Mouse (Mus musculus) gastrocnemius, adult 18-20 months (tissue): Measurements from ENCODE around the gene Snx18. TPM values are rescaled to one million over a fixed set of nuclear protein-coding genes. Genes with fewer than 3 reads are reported as not detected.

Source experiments
- DNase-seq: peaks from one replicate; pipeline ENCODE4 v3.0.0; 2021; ENCODE audit warnings: low spot score
- total RNA-seq, 2 experiments: library from RNA; stranded (reverse); gene quantifications; 2 replicates each; pipeline ENCODE4 v1.2.3; 2021

Gene Snx18
- total RNA-seq, 2 experiments from 2014 or later: 9.2 to 11.3 TPM

DNA sequence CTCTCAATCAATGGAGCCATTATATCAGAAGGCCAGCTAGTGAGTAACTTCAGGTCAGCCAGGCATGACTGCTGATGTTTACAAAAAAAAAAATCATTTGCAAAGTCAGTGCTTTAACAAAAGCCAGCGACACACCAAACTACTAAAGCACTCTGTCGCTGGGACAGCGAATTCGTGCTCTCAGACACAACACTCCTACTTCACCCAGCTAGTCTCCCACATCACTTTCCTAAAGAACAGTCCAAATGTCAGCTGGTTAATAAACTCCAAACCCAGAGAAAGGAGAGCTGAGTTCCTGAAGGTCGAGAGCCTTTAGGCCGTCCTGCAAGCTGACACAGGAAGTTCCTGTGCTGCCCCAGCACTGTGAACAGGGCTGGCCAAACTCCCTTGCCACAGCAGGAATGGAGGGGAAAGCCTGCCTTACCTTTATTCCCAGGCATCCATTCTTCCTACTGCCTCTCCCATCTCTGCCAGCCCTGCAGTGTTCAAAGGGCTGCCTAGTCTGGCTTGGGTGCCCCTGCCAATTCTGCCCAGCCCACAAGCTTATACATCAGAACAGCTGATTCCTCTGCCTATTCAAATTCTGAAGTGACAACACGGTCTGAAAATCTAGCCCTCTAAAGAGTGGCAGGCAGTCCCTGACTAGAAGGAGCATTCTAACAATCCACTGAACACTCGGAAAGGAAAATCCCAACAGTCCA, 2.2 kb downstream of the Snx18 start:
- no peak for DNase-seq

DNA sequence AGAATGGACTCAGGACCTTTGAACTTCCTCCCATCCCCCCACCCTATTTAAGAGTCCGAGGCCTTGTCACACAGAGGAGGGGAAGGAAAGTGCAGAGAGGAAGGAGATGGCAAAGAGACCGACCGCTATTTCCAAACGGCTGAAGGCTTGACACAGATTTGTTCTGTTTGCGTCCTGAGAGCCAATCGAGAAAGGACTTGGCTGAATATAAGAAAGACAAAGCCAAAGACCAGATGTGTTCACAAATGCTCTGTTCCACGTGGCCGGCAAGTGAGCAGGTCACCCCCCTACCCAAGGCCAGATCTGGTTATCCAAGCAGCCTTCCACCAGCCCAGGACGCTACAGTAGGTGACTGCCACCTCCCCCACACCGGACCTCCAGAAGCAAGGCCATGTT, 2.8 kb downstream of the Snx18 start:
- peak; percentile 44 for DNase-seq

DNA sequence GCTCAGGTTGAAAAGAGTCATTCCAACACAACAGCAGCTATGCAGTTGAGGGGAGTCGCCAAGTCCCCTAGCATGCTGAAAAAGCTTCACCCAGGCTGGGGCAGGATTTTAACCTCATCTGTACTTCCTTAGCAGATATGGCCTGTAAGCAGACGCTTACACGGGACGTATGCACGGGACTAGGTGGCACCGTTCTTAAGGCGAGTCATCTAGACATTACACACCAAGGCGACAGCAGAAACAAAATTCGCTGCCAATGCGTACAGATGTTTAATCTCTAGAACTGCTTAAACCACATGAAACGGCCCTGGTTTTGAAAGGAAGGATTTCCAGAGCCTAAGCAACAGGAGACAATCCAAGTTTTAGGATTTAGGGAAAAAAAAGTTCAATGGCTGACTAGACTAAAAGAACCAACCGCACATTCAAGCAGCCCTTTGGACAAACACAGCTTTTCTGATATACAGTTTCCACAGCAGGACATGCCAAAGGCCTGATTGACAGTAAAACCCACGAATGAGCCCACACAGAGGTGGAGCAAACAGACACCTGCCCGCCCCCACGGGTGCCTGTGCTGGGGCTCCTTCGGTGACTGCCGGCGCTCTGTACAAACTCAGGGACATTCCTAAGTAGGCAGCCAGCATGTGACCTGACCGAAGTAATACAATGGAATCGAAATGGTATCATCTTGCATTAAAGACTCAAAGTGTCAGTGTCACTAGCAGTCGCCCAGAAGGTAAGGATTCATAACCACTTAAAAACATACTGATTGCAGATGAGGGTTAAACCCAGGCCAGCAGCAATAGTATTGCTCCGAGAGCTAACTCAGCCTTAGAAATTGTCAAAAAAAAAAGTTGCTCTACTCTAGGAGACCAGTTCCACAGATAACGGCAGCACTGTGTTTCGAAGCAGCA, 3.5 kb downstream of the Snx18 start:
- DNase-seq: peak; percentile 90

DNA sequence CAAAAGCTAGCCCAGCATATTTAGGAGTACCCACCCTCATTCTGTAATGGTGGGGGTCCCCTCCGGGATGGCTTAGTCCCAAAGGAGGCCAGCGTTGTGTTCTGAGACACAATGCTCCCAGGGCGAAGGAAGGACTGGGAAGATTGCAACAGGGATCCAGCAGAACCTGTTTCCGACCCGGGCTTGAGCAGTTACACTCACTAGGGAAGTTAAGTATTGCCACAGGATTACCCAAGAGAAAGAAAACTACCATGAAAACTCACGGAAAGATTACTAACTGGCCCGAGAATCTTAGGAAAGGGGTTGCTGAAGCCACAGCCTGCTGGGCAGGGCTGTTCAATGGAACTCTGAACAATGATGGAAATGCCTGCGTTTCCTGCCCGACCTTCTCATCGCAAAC, 4.5 kb downstream of the Snx18 start:
- no peak for DNase-seq

DNA sequence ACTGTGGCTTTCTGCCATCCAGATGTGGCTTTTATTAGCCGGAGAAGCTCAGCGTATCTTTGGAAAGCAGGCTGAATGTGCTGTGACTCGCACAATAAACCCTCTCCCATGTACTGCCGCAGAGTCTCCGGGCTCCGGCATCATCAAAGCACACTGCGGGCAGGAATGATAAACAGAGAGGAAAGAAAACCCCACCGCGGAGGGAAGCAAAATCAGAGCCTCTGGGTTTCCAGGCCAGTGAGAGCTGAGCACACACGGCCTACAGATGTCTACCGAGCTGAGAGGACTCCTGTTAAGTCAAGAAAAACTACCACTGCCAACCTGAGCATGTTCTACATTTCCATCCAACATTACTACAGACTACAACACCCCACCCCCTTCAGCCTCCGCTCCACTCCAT, 5.0 kb downstream of the Snx18 start:
- no peak for DNase-seq

DNA sequence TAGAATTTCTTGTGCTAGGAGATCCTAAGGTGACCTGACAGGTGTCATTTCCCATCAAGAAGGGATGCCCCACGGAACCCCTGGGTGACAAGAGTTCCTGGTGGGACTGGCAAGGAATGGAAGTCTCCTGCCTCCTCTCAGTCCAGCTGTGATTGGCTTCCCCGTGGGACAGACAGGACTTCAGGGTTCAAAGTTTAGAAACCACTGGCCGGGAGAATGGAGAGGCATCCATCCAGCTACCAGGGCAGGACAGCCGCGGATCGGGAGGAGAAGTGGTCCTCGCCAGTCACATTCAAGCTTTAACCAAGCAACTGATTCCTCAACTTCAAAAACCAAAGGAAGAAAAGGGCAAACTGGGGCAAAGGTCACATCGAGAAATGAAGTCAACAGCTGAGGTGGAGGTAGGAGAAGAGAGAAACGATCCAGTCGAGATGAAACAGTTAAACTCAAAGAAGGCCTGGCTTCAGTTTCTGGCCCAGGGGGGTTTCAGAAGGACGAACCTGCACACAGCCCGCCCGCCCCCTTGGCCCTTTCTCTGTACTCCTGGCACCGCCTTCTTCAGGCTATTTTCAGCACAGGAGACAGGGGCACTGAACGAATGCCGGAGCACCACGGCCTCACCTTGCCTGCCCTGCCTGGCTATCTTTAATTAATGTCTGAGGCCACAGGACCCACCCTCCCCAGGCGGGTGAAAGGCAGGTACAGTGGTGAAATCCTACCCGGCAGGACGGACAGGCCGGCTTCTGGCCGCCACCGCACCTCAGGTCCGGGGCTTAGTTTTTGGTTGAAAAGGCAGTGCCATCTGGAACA, 6.0 kb downstream of the Snx18 start:
- peak; percentile 45 for DNase-seq

DNA sequence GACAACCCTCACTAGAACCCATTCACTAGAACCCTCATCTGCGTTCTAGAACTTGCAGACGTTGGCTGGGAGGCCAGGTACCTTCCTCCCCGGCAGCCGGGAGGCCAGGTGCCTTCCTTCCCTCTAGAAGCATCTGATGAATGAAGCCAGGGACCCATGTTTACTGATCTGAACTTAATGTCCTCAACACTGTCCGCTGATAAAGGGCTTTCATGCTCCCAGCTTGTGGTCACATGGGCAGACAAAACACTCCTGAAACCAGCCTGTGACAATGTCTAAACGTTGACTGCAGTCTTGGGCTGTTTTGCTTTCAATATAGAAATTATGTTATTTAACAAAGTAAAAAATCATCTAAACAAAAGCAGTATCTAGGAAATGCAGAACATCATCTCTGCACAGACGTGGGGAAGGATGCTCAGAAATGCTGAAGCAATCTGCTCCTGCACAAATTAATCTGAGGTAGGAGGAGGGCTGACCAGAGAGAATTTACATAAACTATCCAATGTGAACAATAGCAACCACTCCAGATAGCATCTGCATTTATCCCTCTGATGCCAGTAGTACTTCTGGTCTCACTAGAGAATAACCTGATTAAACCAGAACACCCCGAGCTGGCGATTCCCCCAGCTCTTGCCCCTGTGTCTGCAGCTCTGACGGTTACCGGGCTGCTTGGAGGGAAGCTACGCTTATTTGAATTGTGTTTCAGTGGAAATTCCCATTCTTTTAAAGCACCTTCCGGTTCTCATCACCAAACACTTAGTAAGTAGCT, 7.4 kb downstream of the Snx18 start:
- DNase-seq: no peak

DNA sequence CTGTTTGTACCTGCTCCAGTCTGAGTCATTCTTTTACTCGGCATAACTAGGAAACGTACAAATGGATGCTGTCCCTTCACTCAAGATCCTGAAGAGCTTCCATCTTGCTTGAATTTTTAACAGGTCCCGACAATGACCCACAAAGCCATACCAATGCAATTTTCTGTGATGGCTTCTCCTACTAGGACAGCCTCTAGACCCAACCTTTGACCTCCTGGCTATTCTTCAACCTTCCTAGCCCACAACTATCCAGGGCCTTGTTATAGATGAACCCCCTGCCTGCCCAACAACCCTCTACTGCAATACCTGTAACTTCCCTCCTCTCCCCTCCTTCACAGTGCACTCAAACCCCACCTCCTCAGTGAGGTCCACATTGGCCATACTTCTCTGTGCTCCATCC, 8.9 kb downstream of the Snx18 start:
- DNase-seq: no peak

DNA sequence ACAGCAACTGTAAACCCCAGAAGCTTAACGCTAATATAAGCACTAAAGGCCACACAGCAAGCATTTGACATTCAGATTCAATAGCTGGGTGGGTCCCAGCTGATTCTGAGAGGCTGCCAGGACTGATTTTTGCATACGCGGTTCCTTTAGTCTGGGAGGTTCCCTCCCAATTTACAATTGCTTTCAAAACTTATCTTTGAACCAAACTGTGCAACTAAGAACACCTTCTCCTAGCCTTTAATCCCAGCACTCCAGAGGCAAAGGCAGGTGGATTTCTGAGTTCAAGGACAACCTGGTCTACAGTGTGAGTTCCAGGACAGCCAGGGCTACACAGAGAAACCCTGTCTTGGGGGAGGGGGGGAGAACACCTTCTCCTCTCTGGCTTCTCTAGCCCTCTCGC, 10.5 kb downstream of the Snx18 start:
- no peak for DNase-seq

DNA sequence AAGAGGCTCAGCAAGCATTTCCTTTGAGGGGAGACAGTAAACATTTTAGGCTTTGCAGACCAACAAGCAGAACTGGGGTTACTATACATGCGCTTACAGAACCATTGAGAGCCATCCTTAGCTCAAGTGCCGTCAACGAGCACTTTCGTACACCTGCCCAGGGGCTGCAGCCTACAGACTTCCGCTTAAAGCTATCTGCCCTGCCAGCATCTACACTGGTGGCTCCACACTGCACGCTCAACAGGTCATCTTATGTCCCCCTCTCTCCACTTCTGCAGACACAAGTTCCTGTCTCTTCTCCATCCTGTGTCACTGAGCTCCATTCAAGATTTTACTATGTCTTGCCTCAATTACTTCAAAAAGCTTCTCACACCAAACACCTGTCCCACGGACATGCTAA, 11.0 kb downstream of the Snx18 start:
- DNase-seq: no peak

DNA sequence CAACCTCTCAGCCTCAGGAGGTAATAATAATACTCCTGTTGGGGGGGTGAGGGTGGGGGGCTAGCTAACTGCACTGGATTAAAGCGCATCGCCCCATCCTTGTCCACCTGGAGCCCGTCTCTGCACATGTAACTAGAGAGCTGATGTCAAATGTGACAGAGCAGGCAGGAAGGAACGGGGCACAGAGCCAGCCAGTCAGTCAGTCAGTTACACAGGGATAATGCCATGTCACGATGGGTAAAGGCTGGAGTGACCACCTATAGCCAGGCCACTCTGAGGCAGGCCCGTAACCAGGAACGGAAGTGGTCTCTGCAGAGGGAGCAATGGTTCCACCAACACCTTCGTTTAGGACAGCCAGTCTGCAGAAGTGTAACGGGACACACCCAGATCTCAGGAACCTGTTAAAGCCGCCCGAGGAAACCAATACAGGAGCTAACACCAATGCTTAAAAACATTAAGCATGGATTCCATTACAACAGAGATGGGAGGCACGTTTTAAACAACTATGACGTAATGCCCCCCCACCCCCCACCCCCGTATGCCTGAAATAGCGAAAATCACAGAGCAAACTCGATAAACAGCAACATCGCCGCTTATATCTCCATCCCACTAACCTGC, 11.5 kb downstream of the Snx18 start:
- DNase-seq: no peak

DNA sequence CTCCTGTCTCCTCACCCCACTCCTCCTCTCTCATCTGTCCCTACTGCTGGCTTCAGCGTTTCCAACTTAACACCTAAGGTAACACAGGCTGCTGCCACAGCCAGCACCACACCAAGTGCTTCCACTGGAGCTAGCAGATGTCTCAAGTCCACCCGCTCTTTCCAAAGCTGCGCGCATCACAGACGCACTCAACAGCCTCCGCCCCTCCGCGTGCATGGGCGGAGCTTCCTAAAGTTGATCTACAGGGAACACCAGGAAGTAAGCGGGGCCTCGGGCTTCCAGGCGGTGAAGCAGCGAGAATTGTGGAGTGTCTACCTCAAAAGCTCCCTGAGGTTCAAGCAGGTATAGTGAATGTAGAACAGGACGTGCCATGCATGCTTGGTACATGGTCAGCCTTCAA, 12.2 kb downstream of the Snx18 start:
- DNase-seq: no peak

DNA sequence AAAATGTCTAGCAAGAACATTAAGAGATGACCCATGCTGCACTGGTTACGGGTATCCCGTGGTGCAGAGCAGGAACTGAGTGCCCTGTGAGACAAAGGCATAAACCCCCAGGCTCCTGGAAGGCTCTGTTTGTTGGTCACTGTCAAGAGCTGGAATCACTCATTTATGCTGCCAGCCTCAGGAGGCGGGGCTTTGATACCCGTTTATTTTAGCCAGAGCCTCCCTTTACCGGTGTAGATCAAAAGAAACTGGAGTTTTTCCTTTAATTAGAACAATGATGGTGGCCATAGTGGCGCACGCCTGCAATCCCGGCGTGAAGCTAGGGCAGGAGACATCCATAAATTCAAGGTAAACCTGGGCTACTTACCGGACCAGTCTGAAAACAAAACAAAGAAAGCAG, 12.7 kb downstream of the Snx18 start:
- no peak for DNase-seq

DNA sequence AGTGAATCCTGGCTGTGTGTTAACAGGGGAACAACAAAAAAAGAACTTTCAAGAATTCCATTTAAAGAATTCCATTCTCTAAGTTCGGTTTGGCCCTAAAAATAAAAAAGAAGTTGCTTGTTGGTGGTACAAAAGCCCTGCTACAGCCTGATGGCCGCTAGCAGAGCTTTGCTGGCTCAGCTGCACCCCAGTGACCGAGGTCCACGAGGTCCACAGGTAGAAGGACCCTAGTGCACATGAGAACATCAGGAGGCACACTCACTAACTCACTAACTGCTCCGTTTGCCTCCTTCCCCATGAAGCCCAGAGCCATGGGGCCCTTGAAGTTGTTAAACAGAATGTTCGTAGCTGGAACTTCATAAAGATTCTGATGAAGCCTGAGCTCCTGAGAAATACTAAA, 14.0 kb downstream of the Snx18 start:
- DNase-seq: no peak

DNA sequence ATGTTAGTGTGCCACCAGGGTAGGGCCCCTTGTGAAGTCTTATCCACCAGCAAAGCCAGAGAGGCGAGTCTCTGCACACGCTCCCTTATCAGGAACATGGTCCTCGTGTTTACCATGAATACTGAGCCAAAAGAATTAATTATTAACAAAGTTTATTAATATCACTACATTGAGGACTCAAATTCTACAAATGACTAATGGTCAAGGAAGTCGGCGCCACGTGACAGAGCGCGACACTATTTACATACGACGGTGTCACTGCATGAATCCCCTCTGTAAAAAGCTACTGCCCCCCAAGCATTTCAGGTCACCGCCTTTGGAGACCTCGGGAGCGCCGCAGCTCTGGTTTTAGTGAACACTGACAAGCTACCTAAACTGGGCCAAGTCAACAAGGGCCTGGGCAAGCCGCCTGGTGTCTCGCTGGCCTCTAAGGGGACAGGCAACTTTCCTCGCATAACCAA, 15.5 kb downstream of the Snx18 start:
- peak; percentile 47 for DNase-seq

DNA sequence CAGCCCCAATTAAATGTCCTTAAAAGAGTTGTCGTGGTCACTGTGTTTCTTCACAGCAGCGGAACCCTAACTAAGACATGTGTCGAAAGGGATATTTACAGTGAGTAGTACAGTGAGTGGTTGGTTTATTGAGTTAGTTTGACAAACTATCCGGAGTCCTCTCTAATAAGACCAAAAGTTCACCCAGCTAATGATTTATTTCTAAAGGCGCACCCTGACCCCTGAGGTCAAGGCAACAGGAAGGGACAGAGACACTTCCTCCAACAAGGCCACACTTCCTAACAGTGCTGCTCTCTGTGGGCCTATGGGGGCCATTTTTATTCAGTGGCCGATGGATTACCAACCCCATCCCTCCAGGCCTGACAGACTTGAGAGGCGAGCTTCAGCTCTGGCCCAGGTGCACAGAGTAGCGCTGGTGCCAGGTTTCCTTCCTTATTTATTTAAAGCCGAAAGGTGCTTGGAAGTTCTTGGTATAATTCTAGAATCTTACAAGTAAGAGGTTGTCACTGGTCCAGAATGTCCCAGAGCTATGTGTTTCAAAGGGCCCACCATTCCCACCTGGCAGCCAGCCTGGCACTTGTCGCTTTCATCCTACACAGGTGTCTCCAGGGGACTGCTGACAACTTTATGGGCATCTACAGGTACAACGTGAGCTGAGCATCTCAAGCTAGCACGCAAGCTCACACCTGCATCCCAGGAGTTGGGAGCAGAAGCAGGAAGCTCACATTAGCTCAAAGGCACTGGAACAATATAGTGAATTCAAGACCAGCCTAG, 16.3 kb downstream of the Snx18 start:
- no peak for DNase-seq

DNA sequence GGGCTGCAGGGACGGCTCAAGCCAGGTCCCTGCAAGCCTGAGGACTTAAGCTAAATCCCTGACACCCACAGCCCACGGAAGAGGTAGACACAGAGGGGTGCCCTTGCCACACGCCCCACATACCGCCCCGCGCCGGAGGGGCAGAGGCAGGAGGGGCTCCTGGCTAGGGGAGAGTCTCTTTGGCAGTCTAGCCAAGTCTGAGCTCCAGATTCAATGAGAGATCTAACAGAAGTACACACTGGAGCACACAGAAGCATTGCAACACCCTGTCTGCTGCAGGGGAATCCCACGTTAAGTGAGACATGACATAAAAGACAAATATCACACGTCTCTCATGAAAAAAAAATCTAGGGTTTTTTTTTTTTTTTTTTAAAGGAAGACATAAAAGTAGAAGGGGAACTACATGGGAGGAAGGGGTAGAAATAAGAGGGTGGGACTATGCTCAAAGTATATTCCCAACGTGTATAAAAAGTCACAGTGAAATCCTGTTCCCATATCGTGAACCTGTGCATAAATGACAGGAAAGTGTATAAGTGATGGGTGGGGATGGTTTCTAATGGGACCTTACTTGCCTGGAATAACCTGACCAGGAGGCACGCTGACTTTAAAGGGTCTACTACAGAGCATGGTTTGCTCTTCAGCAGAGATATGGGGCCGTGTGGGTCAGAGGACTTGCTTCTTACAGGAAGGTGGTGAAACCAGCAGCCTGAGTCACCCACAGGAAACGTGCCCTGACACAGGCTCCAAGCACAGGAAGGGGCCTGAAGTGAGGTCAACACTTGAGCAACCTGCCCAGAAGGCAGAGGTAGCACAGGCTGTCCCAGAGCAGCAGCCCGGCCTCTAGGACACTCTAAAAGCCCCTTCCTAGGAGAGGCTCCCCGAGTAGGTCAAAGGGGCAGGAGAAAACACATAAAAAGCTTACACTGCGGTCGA, 17.6 kb downstream of the Snx18 start:
- DNase-seq: no peak

DNA sequence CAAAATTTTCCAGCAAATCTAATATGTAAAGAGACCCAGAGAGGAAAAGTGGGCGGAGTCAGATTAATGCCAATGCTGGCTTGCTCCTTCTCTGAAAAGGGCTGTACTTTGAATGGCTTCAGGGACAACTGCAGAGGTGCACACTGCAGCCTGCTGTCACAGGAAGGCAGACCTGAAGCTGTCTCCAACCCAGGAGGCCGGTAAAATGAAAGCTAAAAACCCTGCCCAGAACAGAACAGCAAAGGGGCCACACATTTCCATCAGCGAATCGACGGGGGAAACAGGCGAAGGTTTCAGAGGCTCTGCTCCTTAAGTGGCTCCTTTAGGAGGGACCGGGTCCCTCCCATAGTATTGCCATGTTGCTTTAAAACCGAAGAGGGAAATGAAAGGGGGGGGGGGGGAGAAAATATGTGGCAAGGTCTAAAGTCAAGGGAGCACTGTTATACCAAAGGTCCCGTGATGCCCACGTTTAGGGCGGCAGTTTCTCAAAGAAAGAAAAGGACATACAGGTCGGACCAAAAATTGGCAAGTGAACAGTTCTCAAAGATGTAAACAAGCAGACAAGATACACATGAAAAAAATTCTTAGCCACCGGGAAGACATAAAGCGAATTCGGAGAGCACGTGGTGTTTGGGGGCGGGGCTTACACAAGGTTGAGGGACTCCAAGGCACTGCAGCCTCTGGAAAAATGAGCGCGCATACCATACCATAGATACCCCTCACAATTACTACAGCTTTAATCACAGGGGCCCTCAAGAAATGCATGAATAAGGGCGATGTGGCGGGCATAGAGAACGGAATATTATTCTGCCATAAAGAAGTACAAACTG, 18.4 kb downstream of the Snx18 start:
- no peak for DNase-seq
